In the genomic region with DNA sequence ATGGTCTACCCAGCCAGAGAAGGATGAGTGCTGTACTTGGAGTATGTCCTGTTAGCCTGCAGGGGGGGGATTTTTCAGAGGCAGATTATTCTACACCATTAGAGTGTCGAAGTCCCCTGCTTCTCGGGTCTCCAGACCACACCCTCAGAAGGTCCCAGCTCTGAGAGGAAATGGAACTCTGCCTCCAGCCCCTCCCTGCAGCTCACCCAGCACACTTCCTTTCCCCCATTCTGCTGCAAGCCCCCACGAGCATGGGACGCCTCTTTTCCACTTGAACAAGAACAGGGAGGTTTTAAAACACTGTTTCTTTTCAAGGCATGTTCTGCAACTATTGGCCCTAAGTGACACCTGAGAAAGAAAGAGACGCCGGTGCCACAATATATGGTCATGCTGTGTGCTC, we compare ENCODE assay signal across 13 mouse cellular contexts.
"Had no signal": no experiment of that assay in that cellular context is flagged by ENCODE, and none has a peak within 500 bp of the region (broad histone marks: within the 10 kb centered on the region; RNA-seq: fewer than 3 reads in every experiment).

No protein-coding gene starts in this region.

- H3K9ac ChIP-seq: intestine, embryonic 15.5 days; kidney, embryonic 15.5 days; liver, embryonic 13.5 days; liver, postnatal 0 days; lung, embryonic 15.5 days; neural tube, embryonic 13.5 days had no signal

- H3K4me3 ChIP-seq: intestine, embryonic 15.5 days; kidney, embryonic 15.5 days; left cerebral cortex, adult 2 months; liver, embryonic 13.5 days; lung, embryonic 15.5 days; neural tube, embryonic 13.5 days had no signal

- H3K4me2 ChIP-seq: intestine, embryonic 15.5 days; kidney, embryonic 15.5 days; liver, embryonic 13.5 days; lung, embryonic 15.5 days; neural tube, embryonic 13.5 days had no signal

- H3K36me3 ChIP-seq: intestine, embryonic 15.5 days; kidney, embryonic 15.5 days; liver, embryonic 13.5 days; lung, embryonic 15.5 days; neural tube, embryonic 13.5 days had no signal

- H3K27ac ChIP-seq: intestine, embryonic 15.5 days; kidney, embryonic 15.5 days; left cerebral cortex, adult 2 months; liver, embryonic 13.5 days; lung, embryonic 15.5 days; neural tube, embryonic 13.5 days had no signal

- DNase-seq: kidney, adult 2 months; kidney, postnatal 25 days; liver; liver, embryonic 13.5 days; liver, postnatal 0 days; lung, postnatal 14 days; right cerebral cortex, postnatal 14 days had no signal

- H3K9me3 ChIP-seq: intestine, embryonic 15.5 days; kidney, embryonic 15.5 days; liver, embryonic 13.5 days; lung, embryonic 15.5 days; neural tube, embryonic 13.5 days had no signal

- H3K27me3 ChIP-seq: intestine, embryonic 15.5 days; kidney, embryonic 15.5 days; liver, embryonic 13.5 days; neural tube, embryonic 13.5 days had no signal

- ATAC-seq: intestine, embryonic 15.5 days; liver, postnatal 0 days; midbrain, embryonic 16.5 days had no signal
